Mouse (Mus musculus): ENCODE results near the gene Gstm6. TPM values are rescaled to one million over a fixed set of nuclear protein-coding genes. Genes with fewer than 3 reads are reported as not detected.

The Gstm6 gene
- polyA plus RNA-seq, 1 experiment from 2014 or later: 17.9 TPM

Other genes with a start within 250 kb of the Gstm6 start
- 43.6 and 63.5 TPM in 2 replicates for gene Ahcyl1, start 247.2 kb downstream of the Gstm6 start, polyA plus RNA-seq (2015; fragmentation: Nextera tagmentation; extraction: Ambion mirVana)
- 11.8 and 13.9 TPM in 2 replicates for gene Csf1, start 183.3 kb downstream of the Gstm6 start, polyA plus RNA-seq (2015; fragmentation: Nextera tagmentation; extraction: Ambion mirVana)
- 274 and 322 TPM in 2 replicates for gene Eps8l3, start 66.5 kb downstream of the Gstm6 start, polyA plus RNA-seq (2015; fragmentation: Nextera tagmentation; extraction: Ambion mirVana)
- gene Gstm5, start 47.9 kb downstream of the Gstm6 start, polyA plus RNA-seq (2015; fragmentation: Nextera tagmentation; extraction: Ambion mirVana): 168 and 171 TPM in 2 replicates
- 32.2 and 32.7 TPM in 2 replicates for gene Gstm7, start 11.9 kb downstream of the Gstm6 start, polyA plus RNA-seq (2015; fragmentation: Nextera tagmentation; extraction: Ambion mirVana)
- gene Gstm3, start 25.5 kb upstream of the Gstm6 start, polyA plus RNA-seq (2015; fragmentation: Nextera tagmentation; extraction: Ambion mirVana): 160 and 183 TPM in 2 replicates
- 207 and 212 TPM in 2 replicates for gene Gstm2, start 42.7 kb upstream of the Gstm6 start, polyA plus RNA-seq (2015; fragmentation: Nextera tagmentation; extraction: Ambion mirVana)
- gene Gstm1, start 74.2 kb upstream of the Gstm6 start, polyA plus RNA-seq (2015; fragmentation: Nextera tagmentation; extraction: Ambion mirVana): 327 and 376 TPM in 2 replicates
- 47.9 and 49.2 TPM in 2 replicates for gene Gstm4, start 101.1 kb upstream of the Gstm6 start, polyA plus RNA-seq (2015; fragmentation: Nextera tagmentation; extraction: Ambion mirVana)
- gene Ampd2, start 142.9 kb upstream of the Gstm6 start, polyA plus RNA-seq (2015; fragmentation: Nextera tagmentation; extraction: Ambion mirVana): 46.9 and 48.9 TPM in 2 replicates
- gene Gnat2, start 149.0 kb upstream of the Gstm6 start, polyA plus RNA-seq (2015; fragmentation: Nextera tagmentation; extraction: Ambion mirVana): 1.9 and 2.7 TPM in 2 replicates
- 168 and 170 TPM in 2 replicates for gene Gnai3, start 202.4 kb upstream of the Gstm6 start, polyA plus RNA-seq (2015; fragmentation: Nextera tagmentation; extraction: Ambion mirVana)
- 0.11 and 0.13 TPM in 2 replicates for gene Gpr61, start 211.1 kb upstream of the Gstm6 start, polyA plus RNA-seq (2015; fragmentation: Nextera tagmentation; extraction: Ambion mirVana)
- gene Amigo1, start 242.6 kb upstream of the Gstm6 start, polyA plus RNA-seq (2015; fragmentation: Nextera tagmentation; extraction: Ambion mirVana): 2.2 and 2.5 TPM in 2 replicates